Mouse (Mus musculus) MEL (cell line): ENCODE measurements around the gene Olfr785. TPM values are rescaled to one million over a fixed set of nuclear protein-coding genes. Genes with fewer than 3 reads are reported as not detected.

Experiments
- DNase-seq: peaks from one replicate; pipeline ENCODE4 v3.0.0; 2011; ENCODE audit warnings: low read depth, low spot score
- H3K27ac ChIP-seq: 2 replicates; pipeline ENCODE4 v1.5.1; 2012; ENCODE audit warnings: low read depth, mild to moderate bottlenecking, control low read depth, low read length, moderate library complexity; ENCODE audit not compliant: control insufficient read depth
- H3K27me3 ChIP-seq, 2 experiments: fragments of 150-350 bp in 1 of 2; sonication (generic) in 1 of 2; 2 replicates each; pipeline ENCODE4 v1.6.1; 2012; ENCODE audit warnings: low read length in 2 of 2, mild to moderate bottlenecking in 2 of 2, improper control_type of control experiment in 1 of 2, moderate library complexity in 1 of 2; ENCODE audit not compliant: insufficient read depth in 2 of 2, control insufficient read depth in 1 of 2
- H3K36me3 ChIP-seq, 2 experiments: 2 replicates each; pipeline ENCODE4 v1.6.1; 2012 to 2014; ENCODE audit warnings: low read length in 2 of 2, improper control_type of control experiment in 1 of 2, inconsistent platforms in 1 of 2, mild to moderate bottlenecking in 1 of 2; ENCODE audit not compliant: insufficient read depth in 2 of 2, control insufficient read depth in 1 of 2
- H3K4me1 ChIP-seq, 2 experiments: fragments of 150-350 bp in 1 of 2; sonication (generic) in 1 of 2; 2 replicates each; pipeline ENCODE4 v1.6.1; 2012; ENCODE audit warnings: low read length in 2 of 2, improper control_type of control experiment in 1 of 2, mild to moderate bottlenecking in 1 of 2; ENCODE audit not compliant: insufficient read depth in 2 of 2, control insufficient read depth in 1 of 2
- H3K4me3 ChIP-seq, 2 experiments: fragments of 150-350 bp in 1 of 2; sonication (generic) in 1 of 2; 2 replicates each; pipeline ENCODE4 v1.5.1; 2012; ENCODE audit warnings: low read depth in 2 of 2, low read length in 2 of 2, mild to moderate bottlenecking in 2 of 2, moderate library complexity in 2 of 2, control low read depth in 1 of 2, improper control_type of control experiment in 1 of 2; ENCODE audit not compliant: control insufficient read depth in 1 of 2, insufficient read depth in 1 of 2
- H3K79me2 ChIP-seq: 2 replicates; pipeline ENCODE4 v1.6.1; 2012; ENCODE audit warnings: mild to moderate bottlenecking, low read length, moderate library complexity; ENCODE audit not compliant: control insufficient read depth, poor library complexity, insufficient read depth
- H3K9ac ChIP-seq: 2 replicates; pipeline ENCODE4 v1.6.1; 2012; ENCODE audit warnings: low read depth, mild to moderate bottlenecking, control low read depth, low read length, moderate library complexity; ENCODE audit not compliant: control insufficient read depth, poor library complexity, severe bottlenecking
- H3K9me3 ChIP-seq: fragments of 150-350 bp; sonication (generic); replicated peaks from 2 replicates; pipeline ENCODE4 v1.6.1; 2012; ENCODE audit warnings: mild to moderate bottlenecking, low read length, improper control_type of control experiment, moderate library complexity; ENCODE audit not compliant: insufficient read depth
- CHD1 ChIP-seq: IDR thresholded peaks from 2 replicates; pipeline ENCODE4 v1.6.1; 2012; ENCODE audit warnings: low read depth, mild to moderate bottlenecking, inconsistent platforms, low read length, improper control_type of control experiment
- polyA plus RNA-seq, 2 experiments: library from polyadenylated mRNA; stranded (reverse) in 1 of 2; unstranded in 1 of 2; fragments of >175 nt in 1 of 2; fragments of >200 nt in 1 of 2; gene quantifications; 2 replicates each; pipeline versions ENCODE4 v1.2.1 to v1.2.4; 2012; ENCODE audit warnings: low replicate concordance in 2 of 2, low read depth in 1 of 2; ENCODE audit not compliant: insufficient read length in 2 of 2, insufficient read depth in 1 of 2, missing spikeins in 1 of 2
- total RNA-seq: library from RNA; depleted of rRNA; stranded (reverse); fragments of 300-350 nt; gene quantifications from 2 replicates; pipeline ENCODE4 v1.2.3, GENCODE M21; 2012; rRNA removed

Gene Olfr785
- total and polyA plus RNA-seq, 3 experiments, result not detected

GRCm38 (mm10) chr10:129427006-129427405 is 21.8 kb downstream of the Olfr785 start, which contains the start of gene Olfr786:
TSS of gene Olfr786 (plus strand) at chr10:129427306.
- no peaks in the 10 kb centered on the region for H3K36me3 ChIP-seq
- H3K9ac ChIP-seq, result no peak within 1 kb of the TSS
- H3K79me2 ChIP-seq, result no peaks in the 10 kb centered on the region
- DNase-seq, result no peak
- no peaks in the 10 kb centered on the region for H3K27me3 ChIP-seq
- H3K4me3 ChIP-seq, result no peak within 1 kb of the TSS
- TF ChIP-seq CHD1, result no peak
- no peaks in the 10 kb centered on the region for H3K9me3 ChIP-seq
- no peak within 1 kb of the TSS for H3K27ac ChIP-seq
- H3K4me1 ChIP-seq, result no peaks in the 10 kb centered on the region

Other genes with a start within 250 kb of the Olfr785 start
- not detected in 2 replicates for gene Olfr771, start 240.7 kb upstream of the Olfr785 start, total RNA-seq
- gene Olfr771, start 240.7 kb upstream of the Olfr785 start, polyA plus RNA-seq, result not detected
- not detected in 2 replicates for gene Olfr772, start 227.5 kb upstream of the Olfr785 start, total RNA-seq
- not detected for gene Olfr772, start 227.5 kb upstream of the Olfr785 start, polyA plus RNA-seq
- gene Olfr773, start 218.0 kb upstream of the Olfr785 start, total RNA-seq, result not detected in 2 replicates
- not detected for gene Olfr773, start 218.0 kb upstream of the Olfr785 start, polyA plus RNA-seq
- not detected in 2 replicates for gene Olfr774, start 169.2 kb upstream of the Olfr785 start, total RNA-seq
- gene Olfr774, start 169.2 kb upstream of the Olfr785 start, polyA plus RNA-seq, result not detected
- not detected in 2 replicates for gene Olfr775, start 157.0 kb upstream of the Olfr785 start, total RNA-seq
- not detected for gene Olfr775, start 157.0 kb upstream of the Olfr785 start, polyA plus RNA-seq
- not detected in 2 replicates for gene Olfr776, start 146.3 kb upstream of the Olfr785 start, total RNA-seq
- not detected for gene Olfr776, start 146.3 kb upstream of the Olfr785 start, polyA plus RNA-seq
- not detected in 2 replicates for gene Olfr777, start 133.9 kb upstream of the Olfr785 start, total RNA-seq
- not detected for gene Olfr777, start 133.9 kb upstream of the Olfr785 start, polyA plus RNA-seq
- not detected in 2 replicates for gene Olfr780, start 87.3 kb upstream of the Olfr785 start, total RNA-seq
- gene Olfr780, start 87.3 kb upstream of the Olfr785 start, polyA plus RNA-seq, result not detected
- not detected in 2 replicates for gene Olfr781, start 76.6 kb upstream of the Olfr785 start, total RNA-seq
- not detected for gene Olfr781, start 76.6 kb upstream of the Olfr785 start, polyA plus RNA-seq
- not detected in 2 replicates for gene Olfr782, start 56.6 kb upstream of the Olfr785 start, total RNA-seq
- not detected for gene Olfr782, start 56.6 kb upstream of the Olfr785 start, polyA plus RNA-seq
- 0.13 and 0.15 TPM in 2 replicates for gene Olfr784, start 21.3 kb upstream of the Olfr785 start, total RNA-seq
- under 1 TPM in 1 of 2 experiments, not detected in 1; 0.36 TPM for gene Olfr784, start 21.3 kb upstream of the Olfr785 start, polyA plus RNA-seq
- gene Olfr786, start 21.9 kb downstream of the Olfr785 start, total RNA-seq, result not detected in 2 replicates
- not detected for gene Olfr786, start 21.9 kb downstream of the Olfr785 start, polyA plus RNA-seq
- not detected in 2 replicates for gene Olfr787, start 56.4 kb downstream of the Olfr785 start, total RNA-seq
- not detected for gene Olfr787, start 56.4 kb downstream of the Olfr785 start, polyA plus RNA-seq
- gene Olfr788, start 65.6 kb downstream of the Olfr785 start, total RNA-seq, result not detected in 2 replicates
- not detected for gene Olfr788, start 65.6 kb downstream of the Olfr785 start, polyA plus RNA-seq
- gene Olfr789, start 79.3 kb downstream of the Olfr785 start, total RNA-seq, result not detected in 2 replicates
- not detected for gene Olfr789, start 79.3 kb downstream of the Olfr785 start, polyA plus RNA-seq
- not detected in 2 replicates for gene Olfr790, start 93.1 kb downstream of the Olfr785 start, total RNA-seq
- gene Olfr790, start 93.1 kb downstream of the Olfr785 start, polyA plus RNA-seq, result not detected
- gene Olfr791, start 116.4 kb downstream of the Olfr785 start, total RNA-seq, result not detected in 2 replicates
- gene Olfr791, start 116.4 kb downstream of the Olfr785 start, polyA plus RNA-seq, result not detected
- gene Olfr792, start 133.7 kb downstream of the Olfr785 start, total RNA-seq, result not detected in 2 replicates
- gene Olfr792, start 133.7 kb downstream of the Olfr785 start, polyA plus RNA-seq, result not detected
- not detected in 2 replicates for gene Olfr794, start 162.2 kb downstream of the Olfr785 start, total RNA-seq
- not detected for gene Olfr794, start 162.2 kb downstream of the Olfr785 start, polyA plus RNA-seq
- gene Olfr796, start 207.1 kb downstream of the Olfr785 start, total RNA-seq, result not detected in 2 replicates
- not detected for gene Olfr796, start 207.1 kb downstream of the Olfr785 start, polyA plus RNA-seq
- gene Olfr798, start 222.5 kb downstream of the Olfr785 start, total RNA-seq, result not detected in 2 replicates
- not detected for gene Olfr798, start 222.5 kb downstream of the Olfr785 start, polyA plus RNA-seq
- gene Olfr799, start 232.1 kb downstream of the Olfr785 start, total RNA-seq, result not detected in 2 replicates
- gene Olfr799, start 232.1 kb downstream of the Olfr785 start, polyA plus RNA-seq, result not detected